Mouse (Mus musculus) cerebellum, postnatal 14 days (tissue): ENCODE measurements around the gene Spem1.

Experiments
- DNase-seq, 2 experiments: peaks; one replicate each; pipeline ENCODE4 v3.0.0; 2021; ENCODE audit warnings: mixed read lengths in 2 of 2

Gene Spem1

GRCm38 (mm10) chr11:69835966-69836335 is 14.0 kb upstream of the Spem1 start:
- peak in 1 of 2 experiments; percentile 48 for DNase-seq

GRCm38 (mm10) chr11:69835326-69835965 is 13.5 kb upstream of the Spem1 start:
- peak in 1 of 2 experiments; percentile 37 for DNase-seq

GRCm38 (mm10) chr11:69834001-69834549 is 12.1 kb upstream of the Spem1 start:
- DNase-seq: peak in 1 of 2 experiments; percentile 36

- DNase-seq: peak in 1 of 2 experiments; percentile 32
Measured at GRCm38 (mm10) chr11:69833554-69833953, 11.6 kb upstream of the Spem1 start.

- DNase-seq: peak in 1 of 2 experiments; percentile 57
Measured at GRCm38 (mm10) chr11:69828832-69829231, 6.9 kb upstream of the Spem1 start.

- DNase-seq: peak in 1 of 2 experiments; percentile 46
Measured at GRCm38 (mm10) chr11:69823456-69823855, 1.5 kb upstream of the Spem1 start.

GRCm38 (mm10) chr11:69818871-69819270 is 3.1 kb downstream of the Spem1 start:
- DNase-seq: no peak

- no peak for DNase-seq
Measured at GRCm38 (mm10) chr11:69818365-69818764, 3.6 kb downstream of the Spem1 start, which contains the start of gene Spem2. Gene Spem2, minus strand, starts transcription at chr11:69818465.

- DNase-seq: no peak
Measured at GRCm38 (mm10) chr11:69816520-69816919, 5.5 kb downstream of the Spem1 start.

- DNase-seq: no peak
Measured at GRCm38 (mm10) chr11:69815155-69815554, 6.8 kb downstream of the Spem1 start, which contains the start of gene Gm39566. Gene Gm39566, minus strand, starts transcription at chr11:69815298.

GRCm38 (mm10) chr11:69810280-69810679 is 11.7 kb downstream of the Spem1 start:
- no peak for DNase-seq

GRCm38 (mm10) chr11:69807641-69808040 is 14.3 kb downstream of the Spem1 start:
- no peak for DNase-seq

GRCm38 (mm10) chr11:69806378-69806777 is 15.6 kb downstream of the Spem1 start:
- DNase-seq: no peak

- DNase-seq: no peak
Measured at GRCm38 (mm10) chr11:69804972-69805909, 16.7 kb downstream of the Spem1 start, which contains the start of gene Tmem102. Gene Tmem102, minus strand, starts transcription at chr11:69805624.

GRCm38 (mm10) chr11:69804652-69804940 is 17.4 kb downstream of the Spem1 start:
- DNase-seq: peak in 1 of 2 experiments; percentile 49

GRCm38 (mm10) chr11:69803786-69804651 is 18.0 kb downstream of the Spem1 start:
- DNase-seq: peak in 1 of 2 experiments; percentile 65

- no peak for DNase-seq
Measured at GRCm38 (mm10) chr11:69803328-69803727, 18.7 kb downstream of the Spem1 start.

- DNase-seq: peak; percentile 84 to 85
Measured at GRCm38 (mm10) chr11:69802648-69803105, 19.3 kb downstream of the Spem1 start.

GRCm38 (mm10) chr11:69801379-69801977 is 20.5 kb downstream of the Spem1 start, which contains the start of gene Fgf11:
Gene Fgf11, minus strand, starts transcription at chr11:69801857.
- DNase-seq: peak in 1 of 2 experiments; percentile 30

- DNase-seq: peak; percentile 69 to 84
Measured at GRCm38 (mm10) chr11:69800392-69801197, 21.4 kb downstream of the Spem1 start.

- DNase-seq: peak; percentile 71 to 85
Measured at GRCm38 (mm10) chr11:69800138-69800391, 21.9 kb downstream of the Spem1 start.
